Mouse (Mus musculus) liver, postnatal 0 days (tissue): ENCODE measurements around the gene Lrrc41.

Source experiments
- CTCF ChIP-seq: sonication (generic); IDR thresholded peaks from 2 replicates; pipeline ENCODE4 v1.5.1; 2016; ENCODE audit warnings: antibody characterized with exemption, low read depth
- EP300 ChIP-seq: IDR thresholded peaks from 2 replicates; pipeline ENCODE4 v1.6.1; 2016; ENCODE audit warnings: antibody characterized with exemption, low read depth, mild to moderate bottlenecking

- peak; percentile 88 for TF ChIP-seq CTCF
- TF ChIP-seq EP300, result no peak
These were observed 59.9 kb downstream of the Lrrc41 start for GRCm38 (mm10) chr4:116134990-116135389.
